Mouse (Mus musculus): ENCODE results near the gene Insyn1. TPM values are rescaled to one million over a fixed set of nuclear protein-coding genes. Genes with fewer than 3 reads are reported as not detected.

Gene Insyn1
- polyA plus RNA-seq, 1 experiment = 40.5 TPM

- Histone ChIP-seq H3K27me3 (ENCODE audit: control insufficient read depth, insufficient read depth, insufficient read length) (no peaks in the 10 kb centered on the region), H3K79me2 (ENCODE audit: control insufficient read depth, insufficient read depth) (peaks cover 46% of the 10 kb centered on the region), H3K4me2 (ENCODE audit: low read depth) (peak overlapping the region; percentile 46), H3ac (ENCODE audit: control insufficient read depth, insufficient read length) (no peak overlapping the region), H3K36me3 (ENCODE audit: control insufficient read depth, insufficient read depth) (peaks cover 13% of the 10 kb centered on the region), H3K4me3 (no peak overlapping the region)
- TF ChIP-seq MYOD1 (IDR thresholded peaks at IDR 0.05; ENCODE audit: control insufficient read depth in 1 of 3, insufficient read length in 2 of 3, low read depth in 2 of 3) (peak; percentile 40 to 75 (median 41)), MYOG (IDR thresholded peaks at IDR 0.05; ENCODE audit: control insufficient read depth in 1 of 3, insufficient read depth in 1 of 3, insufficient read length in 2 of 3, low read depth in 2 of 3) (peak in 1 of 3 experiments; percentile 65), USF1 (IDR thresholded peaks at IDR 0.05; ENCODE audit: low read depth) (no peak)
These were observed 53.5 kb downstream of the Insyn1 start for GRCm38 (mm10) chr9:58541895-58542338.

- H3K4me3 ChIP-seq = no peak overlapping the region
- H3K36me3 ChIP-seq (ENCODE audit: control insufficient read depth, insufficient read depth) = peaks cover 6% of the 10 kb centered on the region
- H3ac ChIP-seq (ENCODE audit: control insufficient read depth, insufficient read length) = no peak overlapping the region
- peaks cover 59% of the 10 kb centered on the region for H3K79me2 ChIP-seq (ENCODE audit: control insufficient read depth, insufficient read depth)
- H3K27me3 ChIP-seq (ENCODE audit: control insufficient read depth, insufficient read depth, insufficient read length) = no peaks in the 10 kb centered on the region
- peak overlapping the region; percentile 13 for H3K4me2 ChIP-seq (ENCODE audit: low read depth)
- TF ChIP-seq USF1 (IDR thresholded peaks at IDR 0.05; ENCODE audit: low read depth) (no peak), SRF (IDR thresholded peaks at IDR 0.05; ENCODE audit: control insufficient read depth, insufficient read length, low read depth) (no peak), MAX (IDR thresholded peaks at IDR 0.05; ENCODE audit: low read depth) (no peak), E2F4 (IDR thresholded peaks at IDR 0.05; ENCODE audit: insufficient read depth) (no peak)
These were observed 56.5 kb downstream of the Insyn1 start for GRCm38 (mm10) chr9:58544879-58545324.

- Histone ChIP-seq H3K79me2 (ENCODE audit: control insufficient read depth, insufficient read depth) (peaks cover 64% of the 10 kb centered on the region), H3K4me2 (ENCODE audit: low read depth) (peak overlapping the region; percentile 13), H3K27me3 (ENCODE audit: control insufficient read depth, insufficient read depth, insufficient read length) (no peaks in the 10 kb centered on the region), H3K36me3 (ENCODE audit: control insufficient read depth, insufficient read depth) (peaks cover 1% of the 10 kb centered on the region), H3ac (ENCODE audit: control insufficient read depth, insufficient read length) (no peak overlapping the region), H3K4me3 (no peak overlapping the region)
- no peak for TF ChIP-seq POLR2A (IDR thresholded peaks at IDR 0.05; ENCODE audit: insufficient read length, low read depth)
These were observed 57.0 kb downstream of the Insyn1 start for GRCm38 (mm10) chr9:58545428-58545827.

GRCm38 (mm10) chr9:58546630-58547360 is 58.4 kb downstream of the Insyn1 start:
- no peaks in the 10 kb centered on the region for H3K36me3 ChIP-seq (ENCODE audit: control insufficient read depth, insufficient read depth)
- no peak overlapping the region for H3ac ChIP-seq (ENCODE audit: control insufficient read depth, insufficient read length)
- H3K4me2 ChIP-seq (ENCODE audit: low read depth) = peak overlapping the region; percentile 72
- H3K4me3 ChIP-seq = no peak overlapping the region
- H3K27me3 ChIP-seq (ENCODE audit: control insufficient read depth, insufficient read depth, insufficient read length) = no peaks in the 10 kb centered on the region
- TF ChIP-seq SRF (IDR thresholded peaks at IDR 0.05; ENCODE audit: control insufficient read depth, insufficient read length, low read depth) = no peak
- TF ChIP-seq USF1 (IDR thresholded peaks at IDR 0.05; ENCODE audit: low read depth) = peak; percentile 22
- peaks cover 77% of the 10 kb centered on the region for H3K79me2 ChIP-seq (ENCODE audit: control insufficient read depth, insufficient read depth)

- Histone ChIP-seq H3K36me3 (ENCODE audit: control insufficient read depth, insufficient read depth) (no peaks in the 10 kb centered on the region), H3K79me2 (ENCODE audit: control insufficient read depth, insufficient read depth) (peaks cover 80% of the 10 kb centered on the region), H3K4me2 (ENCODE audit: low read depth) (peak overlapping the region; percentile 68), H3K4me3 (no peak overlapping the region), H3ac (ENCODE audit: control insufficient read depth, insufficient read length) (no peak overlapping the region), H3K27me3 (ENCODE audit: control insufficient read depth, insufficient read depth, insufficient read length) (no peaks in the 10 kb centered on the region)
- TF ChIP-seq E2F4 (IDR thresholded peaks at IDR 0.05; ENCODE audit: insufficient read depth) (no peak), CEBPB (IDR thresholded peaks at IDR 0.05; ENCODE audit: insufficient read depth, poor library complexity, severe bottlenecking) (0 out of 2 replicates have a peak, but pooled peaks have one; percentile 23), TCF12 (IDR thresholded peaks at IDR 0.05; ENCODE audit: insufficient read depth, poor library complexity, severe bottlenecking) (no peak)
These were observed 60.5 kb downstream of the Insyn1 start for GRCm38 (mm10) chr9:58548897-58549296.

Other genes with a start within 250 kb of the Insyn1 start
- 15.5 TPM for gene Pml, start 238.8 kb upstream of the Insyn1 start, polyA plus RNA-seq (2012; fragmentation: generic; extraction: Trizol)
- 37.9 TPM for gene Stoml1, start 235.4 kb upstream of the Insyn1 start, polyA plus RNA-seq (2012; fragmentation: generic; extraction: Trizol)
- 46.1 TPM for gene Loxl1, start 175.4 kb upstream of the Insyn1 start, polyA plus RNA-seq (2012; fragmentation: generic; extraction: Trizol)
- gene Tbc1d21, start 118.1 kb upstream of the Insyn1 start, polyA plus RNA-seq (2012; fragmentation: generic; extraction: Trizol) = 0.32 TPM
- 49.5 TPM for gene Cd276, start 66.8 kb downstream of the Insyn1 start, polyA plus RNA-seq (2012; fragmentation: generic; extraction: Trizol)
- 349 TPM for gene Nptn, start 93.6 kb downstream of the Insyn1 start, polyA plus RNA-seq (2012; fragmentation: generic; extraction: Trizol)

Data from myocyte (in vitro differentiated cells).